Mouse (Mus musculus) E14TG2a.4 (cell line): ENCODE results near the gene Atf2.
"Not testable (repeated sequence)": the region's sequence is repeated elsewhere in the genome, so short reads cannot be mapped to it uniquely, and the experiment has no call there.

Source experiments
- CTCF ChIP-seq: conservative IDR thresholded peaks from 2 replicates; pipeline ENCODE4 v1.5.1; 2014; ENCODE audit warnings: low read length
- NANOG ChIP-seq: IDR thresholded peaks from 2 replicates; pipeline ENCODE4 v1.6.1; 2014; ENCODE audit warnings: borderline replicate concordance, low read length, mixed read lengths
- POU5F1 ChIP-seq: IDR thresholded peaks from 2 replicates; pipeline ENCODE4 v1.6.1; 2014; ENCODE audit warnings: low read length, borderline replicate concordance

DNA sequence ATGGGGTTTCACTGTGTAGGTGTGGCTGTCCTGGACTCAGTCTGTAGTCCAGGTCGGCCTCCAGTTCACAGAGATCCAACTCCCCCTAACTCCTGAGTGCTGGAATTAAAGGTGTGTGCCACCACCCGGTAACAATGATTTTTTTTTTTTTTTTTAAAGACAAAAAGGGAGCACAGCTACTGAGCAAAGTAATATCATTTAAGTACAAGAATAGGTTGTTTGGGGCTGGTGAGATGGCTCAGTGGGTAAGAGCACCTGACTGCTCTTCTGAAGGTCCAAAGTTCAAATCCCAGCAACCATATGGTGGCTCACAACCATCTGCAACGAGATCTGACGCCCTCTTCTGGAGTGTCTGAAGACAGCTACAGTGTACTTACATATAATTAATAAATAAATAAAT, 4.5 kb upstream of the Atf2 start:
- not testable (repeated sequence) for TF ChIP-seq CTCF, POU5F1, NANOG
